Mouse (Mus musculus) granulocyte monocyte progenitor cell, adult 5-6 weeks (primary cell): ENCODE measurements around the gene Mast3. TPM values are rescaled to one million over a fixed set of nuclear protein-coding genes. Genes with fewer than 3 reads are reported as not detected.

Source experiments
- ATAC-seq: replicated peaks from 2 replicates; pipeline ENCODE4 v1.8.0; 2016; ENCODE audit warnings: mild to moderate bottlenecking, moderate TSS enrichment, inconsistent platforms; ENCODE audit not compliant: poor library complexity, severe bottlenecking
- total RNA-seq, 2 experiments: library from RNA; stranded (forward) in 1 of 2; stranded (reverse) in 1 of 2; fragments of 200-712, 200-1000 nt in 1 of 2; fragments of >200 nt in 1 of 2; fragmentation: Nextera tagmentation in 1 of 2; gene quantifications; 2 replicates each; pipeline ENCODE4 v1.2.3; 2014 to 2017

Mast3 gene
- total RNA-seq, 2 experiments from 2014 or later: 12.4 to 78.5 TPM

- no peak for ATAC-seq
Observed at GRCm38 (mm10) chr8:70807304-70807703, 2.5 kb upstream of the Mast3 start.

- peak; percentile 62 for ATAC-seq
Observed at GRCm38 (mm10) chr8:70806541-70806940, 1.7 kb upstream of the Mast3 start.

- peak; percentile 50 for ATAC-seq
Observed at GRCm38 (mm10) chr8:70803761-70804480, 933 bp downstream of the Mast3 start.

GRCm38 (mm10) chr8:70802786-70803510 lies 1.9 kb downstream of the Mast3 start:
- ATAC-seq: no peak

- ATAC-seq: no peak
Observed at GRCm38 (mm10) chr8:70801830-70802229, 3.0 kb downstream of the Mast3 start.

- peak; percentile 4; the same call in 1 of the 2 replicates for ATAC-seq
Observed at GRCm38 (mm10) chr8:70801156-70801555, 3.7 kb downstream of the Mast3 start.

GRCm38 (mm10) chr8:70800648-70801047 lies 4.2 kb downstream of the Mast3 start:
- ATAC-seq: no peak

- ATAC-seq: no peak
Observed at GRCm38 (mm10) chr8:70798281-70798680, 6.6 kb downstream of the Mast3 start.

- ATAC-seq: peak; percentile 44
Observed at GRCm38 (mm10) chr8:70797081-70798070, 7.5 kb downstream of the Mast3 start.

- no peak for ATAC-seq
Observed at GRCm38 (mm10) chr8:70796403-70797080, 8.3 kb downstream of the Mast3 start.

GRCm38 (mm10) chr8:70795370-70795769 lies 9.5 kb downstream of the Mast3 start:
- no peak for ATAC-seq

- ATAC-seq: no peak
Observed at GRCm38 (mm10) chr8:70794215-70794614, 10.6 kb downstream of the Mast3 start.

GRCm38 (mm10) chr8:70792700-70793099 lies 12.2 kb downstream of the Mast3 start:
- peak; percentile 13 for ATAC-seq

GRCm38 (mm10) chr8:70791975-70792691 lies 12.7 kb downstream of the Mast3 start:
- ATAC-seq: peak; percentile 64

GRCm38 (mm10) chr8:70791294-70791701 lies 13.6 kb downstream of the Mast3 start:
- peak; percentile 76 for ATAC-seq

GRCm38 (mm10) chr8:70790846-70791245 lies 14.0 kb downstream of the Mast3 start:
- ATAC-seq: no peak

- ATAC-seq: no peak
Observed at GRCm38 (mm10) chr8:70789046-70789445, 15.8 kb downstream of the Mast3 start.

- ATAC-seq: no peak
Observed at GRCm38 (mm10) chr8:70787941-70788667, 16.8 kb downstream of the Mast3 start.

- ATAC-seq: no peak
Observed at GRCm38 (mm10) chr8:70787051-70787445, 17.8 kb downstream of the Mast3 start.
